Mouse (Mus musculus) ES-Bruce4 (cell line): ENCODE data around the gene Garnl3. TPM values are rescaled to one million over a fixed set of nuclear protein-coding genes. Genes with fewer than 3 reads are reported as not detected.
A peak's percentile ranks its signal among the peaks of the same experiment; 100 is the strongest.

Experiments
- H3K27ac ChIP-seq: 2 replicates; pipeline ENCODE4 v1.5.1; 2012; ENCODE audit warnings: low read length, inconsistent platforms; ENCODE audit not compliant: insufficient read depth
- H3K27me3 ChIP-seq: 2 replicates; pipeline ENCODE4 v1.6.1; 2012; ENCODE audit warnings: mild to moderate bottlenecking, low read length, inconsistent platforms; ENCODE audit not compliant: control insufficient read depth, poor library complexity, insufficient read depth, severe bottlenecking
- H3K36me3 ChIP-seq: 2 replicates; pipeline ENCODE4 v1.6.1; 2012; ENCODE audit warnings: inconsistent platforms, mild to moderate bottlenecking, low read length, moderate library complexity; ENCODE audit not compliant: control insufficient read depth, poor library complexity, insufficient read depth, severe bottlenecking
- H3K4me1 ChIP-seq: one replicate; pipeline ENCODE4 v1.8.1; 2011; ENCODE audit warnings: low read length; ENCODE audit not compliant: control insufficient read depth, insufficient read depth
- H3K4me3 ChIP-seq: 2 replicates; pipeline ENCODE4 v1.5.1; 2011; ENCODE audit warnings: low read depth, mild to moderate bottlenecking, low read length
- H3K9ac ChIP-seq: 2 replicates; pipeline ENCODE4 v1.6.1; 2012; ENCODE audit warnings: low read depth, mild to moderate bottlenecking, inconsistent platforms; ENCODE audit not compliant: poor library complexity, severe bottlenecking
- H3K9me3 ChIP-seq: replicated peaks from 2 replicates; pipeline ENCODE4 v1.6.1; 2012; ENCODE audit warnings: mild to moderate bottlenecking, low read length, inconsistent platforms; ENCODE audit not compliant: control insufficient read depth, poor library complexity, insufficient read depth, severe bottlenecking
- CTCF ChIP-seq: IDR thresholded peaks from one replicate; pipeline ENCODE4 v1.8.1; 2011; ENCODE audit warnings: low read depth, low read length
- EP300 ChIP-seq: IDR thresholded peaks from 2 replicates; pipeline ENCODE4 v1.6.1; 2011; ENCODE audit warnings: low read depth, low read length; ENCODE audit not compliant: insufficient read depth
- POLR2A ChIP-seq: IDR thresholded peaks from one replicate; pipeline ENCODE4 v1.8.1; 2011; ENCODE audit warnings: low read length; ENCODE audit not compliant: insufficient read depth
- polyA plus RNA-seq: library from polyadenylated mRNA; stranded (reverse); fragments of >200 nt; gene quantifications from 2 replicates; pipeline ENCODE4 v1.2.4, GENCODE M21; 2011; ENCODE audit warnings: low read depth; ENCODE audit not compliant: missing spikeins, insufficient read depth, insufficient read length

Garnl3 gene
- polyA plus RNA-seq, 1 experiment, result 29.1 TPM

- H3K27ac ChIP-seq, result no peak overlapping the region
- peaks cover 6% of the 10 kb centered on the region; the same call in 1 of the 2 replicates for H3K36me3 ChIP-seq
- no peak overlapping the region for H3K4me3 ChIP-seq
- no peaks in the 10 kb centered on the region for H3K4me1 ChIP-seq
- no peak overlapping the region for H3K9ac ChIP-seq
- no peaks in the 10 kb centered on the region for H3K27me3 ChIP-seq
- TF ChIP-seq CTCF (no peak), POLR2A (no peak), EP300 (no peak)
- no peaks in the 10 kb centered on the region for H3K9me3 ChIP-seq
Observed at GRCm38 (mm10) chr2:33032391-33033062, 98.9 kb downstream of the Garnl3 start.

- Histone ChIP-seq H3K4me3 (no peak overlapping the region), H3K27ac (no peak overlapping the region), H3K27me3 (no peaks in the 10 kb centered on the region), H3K9ac (no peak overlapping the region), H3K9me3 (no peaks in the 10 kb centered on the region), H3K4me1 (no peaks in the 10 kb centered on the region), H3K36me3 (peaks cover 3% of the 10 kb centered on the region; the same call in 1 of the 2 replicates)
- no peak for TF ChIP-seq POLR2A
- no peak for TF ChIP-seq EP300
- no peak for TF ChIP-seq CTCF
Observed at GRCm38 (mm10) chr2:33025040-33025439, 106.4 kb downstream of the Garnl3 start.

GRCm38 (mm10) chr2:33024564-33024963, 106.9 kb downstream of the Garnl3 start:
- Histone ChIP-seq H3K4me3 (no peak overlapping the region), H3K9me3 (no peaks in the 10 kb centered on the region), H3K36me3 (peaks cover 3% of the 10 kb centered on the region; the same call in 1 of the 2 replicates), H3K9ac (no peak overlapping the region), H3K27ac (no peak overlapping the region), H3K27me3 (no peaks in the 10 kb centered on the region), H3K4me1 (no peaks in the 10 kb centered on the region)
- TF ChIP-seq EP300 (no peak), CTCF (no peak)

GRCm38 (mm10) chr2:33022846-33023245, 108.6 kb downstream of the Garnl3 start:
- H3K36me3 ChIP-seq, result peaks cover 3% of the 10 kb centered on the region; the same call in 1 of the 2 replicates
- TF ChIP-seq CTCF (no peak), POLR2A (no peak), EP300 (no peak)
- no peaks in the 10 kb centered on the region for H3K27me3 ChIP-seq
- no peak overlapping the region for H3K4me3 ChIP-seq
- H3K9ac ChIP-seq, result no peak overlapping the region
- no peak overlapping the region for H3K27ac ChIP-seq
- H3K4me1 ChIP-seq, result no peaks in the 10 kb centered on the region
- H3K9me3 ChIP-seq, result no peaks in the 10 kb centered on the region

GRCm38 (mm10) chr2:33018026-33018425, 113.4 kb downstream of the Garnl3 start:
- Histone ChIP-seq H3K36me3 (no peaks in the 10 kb centered on the region), H3K27me3 (no peaks in the 10 kb centered on the region), H3K9ac (no peak overlapping the region), H3K4me1 (no peaks in the 10 kb centered on the region), H3K4me3 (no peak overlapping the region), H3K9me3 (no peaks in the 10 kb centered on the region), H3K27ac (no peak overlapping the region)
- TF ChIP-seq EP300 (peak; percentile 79; the same call in 1 of the 2 replicates), POLR2A (no peak), CTCF (peak; percentile 24)

GRCm38 (mm10) chr2:33017191-33017590, 114.3 kb downstream of the Garnl3 start:
- H3K36me3 ChIP-seq, result no peaks in the 10 kb centered on the region

More at GRCm38 (mm10) chr2:33017191-33017590, 114.3 kb downstream of the Garnl3 start:
- H3K27ac ChIP-seq, result no peak overlapping the region
- no peaks in the 10 kb centered on the region for H3K27me3 ChIP-seq
- H3K9ac ChIP-seq, result no peak overlapping the region
- no peaks in the 10 kb centered on the region for H3K4me1 ChIP-seq
- no peak overlapping the region for H3K4me3 ChIP-seq
- TF ChIP-seq CTCF (no peak), EP300 (no peak), POLR2A (no peak)
- no peaks in the 10 kb centered on the region for H3K9me3 ChIP-seq
